Mouse (Mus musculus): ENCODE results near the gene Palld. TPM values are rescaled to one million over a fixed set of nuclear protein-coding genes. Genes with fewer than 3 reads are reported as not detected.

Gene Palld
- polyA plus RNA-seq, 1 experiment from 2014 or later, result 123 TPM

DNA sequence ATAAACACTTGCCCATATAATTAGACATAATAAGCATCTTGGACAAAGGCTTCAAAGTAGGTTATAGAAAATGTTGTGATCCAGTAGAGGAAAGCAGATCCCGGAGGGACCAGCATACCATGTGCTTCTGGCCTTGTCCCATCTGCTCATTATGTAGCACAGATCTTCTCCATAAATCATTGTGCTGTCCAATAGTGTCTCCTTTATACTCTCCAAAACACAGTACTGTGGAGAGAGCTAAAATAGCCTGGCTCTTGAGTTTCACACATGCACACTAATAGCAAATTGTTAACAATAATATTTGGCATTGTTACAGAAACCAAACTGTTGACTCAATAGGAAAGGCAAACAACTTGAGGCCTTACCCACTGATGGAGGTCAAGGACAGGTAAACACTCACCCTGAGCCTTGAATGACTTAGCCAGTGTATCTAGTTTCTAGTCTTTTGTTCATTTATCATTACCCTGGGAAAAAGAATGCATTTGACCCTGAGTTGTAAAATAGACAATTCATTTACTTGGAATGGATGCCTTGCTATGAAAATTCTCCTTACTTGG, 105.0 kb downstream of the Palld start:
- Histone ChIP-seq H3K4me2 (no peak overlapping the region), H3K4me1 (no peaks in the 10 kb centered on the region), H3K36me3 (no peaks in the 10 kb centered on the region), H3K27ac (no peak overlapping the region), H3K27me3 (no peaks in the 10 kb centered on the region), H3K9me3 (no peaks in the 10 kb centered on the region), H3K9ac (no peak overlapping the region), H3K4me3 (no peak overlapping the region)
- ATAC-seq (ENCODE audit: insufficient number of reproducible peaks, low FRiP score, low TSS enrichment, low read depth), result no peak
- WGBS, result 43% methylated on average over 1 of the region's 1 CpGs

DNA sequence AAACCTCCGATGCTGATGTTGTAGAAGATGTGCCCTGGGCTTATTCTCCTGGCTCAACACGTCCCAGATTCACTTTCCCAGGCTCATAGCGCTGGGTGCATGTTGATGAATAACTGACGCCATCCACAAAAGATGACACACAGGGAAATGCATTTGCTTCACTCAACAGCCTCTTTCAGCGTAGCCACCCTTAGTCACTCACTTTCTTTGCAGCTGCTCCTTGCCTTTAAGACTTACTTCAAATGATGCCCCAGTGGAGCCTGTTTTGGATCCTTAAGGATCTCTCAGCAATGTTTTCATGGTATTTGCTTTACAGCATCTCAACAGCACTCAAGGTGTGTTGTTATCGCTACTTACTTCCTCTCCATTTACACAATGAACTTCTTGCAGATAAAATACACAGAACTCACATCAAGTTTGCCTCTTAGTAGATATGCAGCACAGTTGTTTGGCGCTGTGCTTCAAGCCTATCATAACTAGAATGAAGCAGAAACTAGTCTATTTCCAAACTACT, 105.9 kb downstream of the Palld start:
- H3K36me3 ChIP-seq, result no peaks in the 10 kb centered on the region
- no peak overlapping the region for H3K4me2 ChIP-seq
- H3K4me1 ChIP-seq, result no peaks in the 10 kb centered on the region
- 88% methylated on average over 7 of the region's 7 CpGs for WGBS
- no peak overlapping the region for H3K9ac ChIP-seq
- H3K27me3 ChIP-seq, result no peaks in the 10 kb centered on the region
- no peak for ATAC-seq (ENCODE audit: insufficient number of reproducible peaks, low FRiP score, low TSS enrichment, low read depth)
- no peak overlapping the region for H3K4me3 ChIP-seq
- H3K9me3 ChIP-seq, result no peaks in the 10 kb centered on the region
- no peak overlapping the region for H3K27ac ChIP-seq

DNA sequence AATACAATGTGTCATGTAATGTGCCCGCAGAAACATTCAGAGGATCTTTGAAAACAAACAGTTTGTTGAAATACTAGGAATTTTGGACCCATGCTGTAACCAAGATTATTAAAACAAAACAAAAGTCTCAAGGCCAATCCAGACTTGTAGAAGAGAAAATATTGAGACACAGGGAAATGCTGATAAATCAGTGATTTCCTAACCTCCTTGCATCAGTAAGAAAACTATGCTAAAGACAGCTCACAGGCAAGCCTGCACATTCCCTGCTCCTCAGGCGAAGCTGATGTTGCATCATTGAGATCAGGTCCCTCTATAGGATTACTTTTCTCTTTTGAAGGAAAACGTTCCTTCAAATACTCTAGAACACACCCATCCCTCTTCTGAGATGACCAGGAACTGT, 112.5 kb downstream of the Palld start:
- no peak for ATAC-seq (ENCODE audit: insufficient number of reproducible peaks, low FRiP score, low TSS enrichment, low read depth)
- Histone ChIP-seq H3K9ac (no peak overlapping the region), H3K36me3 (no peaks in the 10 kb centered on the region), H3K4me3 (no peak overlapping the region), H3K27ac (no peak overlapping the region), H3K4me2 (no peak overlapping the region), H3K27me3 (no peaks in the 10 kb centered on the region), H3K9me3 (no peaks in the 10 kb centered on the region), H3K4me1 (no peaks in the 10 kb centered on the region)
- 66% methylated on average over 3 of the region's 3 CpGs for WGBS

DNA sequence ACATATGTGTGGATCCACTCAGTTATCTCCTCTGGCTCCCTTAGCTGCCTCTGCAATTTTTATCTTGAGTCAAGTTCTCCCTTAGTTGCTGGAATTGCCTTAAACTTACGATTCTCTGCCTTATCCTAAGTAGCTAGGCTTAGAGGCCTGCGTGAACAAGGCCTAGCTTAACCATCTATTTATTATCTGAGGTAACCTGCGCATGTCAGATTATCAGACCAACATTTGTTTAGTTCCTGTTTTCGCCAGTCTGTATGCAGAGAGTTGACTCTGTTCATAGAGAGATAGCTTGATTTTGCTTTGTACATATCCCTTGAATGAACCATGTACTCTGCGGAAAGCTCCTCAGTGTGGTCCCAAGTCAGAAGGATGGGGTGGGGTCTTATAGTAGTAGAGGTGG, 113.2 kb downstream of the Palld start:
- WGBS, result 91% methylated on average over 5 of the region's 5 CpGs
- Histone ChIP-seq H3K27ac (peak overlapping the region; percentile 18; the same call in 1 of the 2 replicates), H3K36me3 (no peaks in the 10 kb centered on the region), H3K27me3 (no peaks in the 10 kb centered on the region), H3K9me3 (no peaks in the 10 kb centered on the region), H3K4me2 (no peak overlapping the region), H3K4me3 (no peak overlapping the region), H3K9ac (no peak overlapping the region), H3K4me1 (no peaks in the 10 kb centered on the region)
- ATAC-seq (ENCODE audit: insufficient number of reproducible peaks, low FRiP score, low TSS enrichment, low read depth), result no peak

DNA sequence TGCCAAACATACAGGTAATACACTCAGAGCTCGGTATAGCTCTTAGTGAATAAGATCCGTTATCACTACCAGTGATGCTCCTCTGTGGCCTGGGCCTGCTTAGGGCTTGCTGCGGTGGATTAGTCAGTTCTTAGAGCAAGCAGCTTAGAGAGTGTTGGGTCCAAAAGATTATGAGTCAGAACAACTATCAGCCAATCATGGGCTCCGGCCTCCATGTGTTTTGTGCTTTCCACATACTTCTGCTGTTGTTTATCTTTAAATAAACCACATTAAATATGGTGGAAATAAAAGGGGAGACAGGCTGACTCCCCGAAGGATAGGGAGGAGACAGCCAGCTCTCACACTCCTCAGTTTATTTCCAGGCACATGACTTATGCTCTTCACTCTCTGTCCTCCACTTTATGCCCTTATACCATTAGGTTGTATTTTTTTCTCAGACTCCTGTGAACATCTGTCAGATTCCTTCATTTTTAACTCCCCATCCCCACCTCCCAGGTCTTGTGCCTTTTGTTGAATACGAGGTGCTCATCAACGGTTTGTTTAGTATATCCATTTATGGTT, 119.5 kb downstream of the Palld start:
- Histone ChIP-seq H3K9ac (no peak overlapping the region), H3K27ac (no peak overlapping the region), H3K27me3 (no peaks in the 10 kb centered on the region), H3K4me3 (no peak overlapping the region), H3K36me3 (no peaks in the 10 kb centered on the region), H3K4me2 (no peak overlapping the region), H3K4me1 (no peaks in the 10 kb centered on the region), H3K9me3 (no peaks in the 10 kb centered on the region)
- WGBS, result 82% methylated on average over 7 of the region's 7 CpGs
- no peak for ATAC-seq (ENCODE audit: insufficient number of reproducible peaks, low FRiP score, low TSS enrichment, low read depth)

GRCm38 (mm10) chr8:61780652-61781257, 121.7 kb downstream of the Palld start:
- peaks cover 10% of the 10 kb centered on the region; the same call in 1 of the 2 replicates for H3K4me1 ChIP-seq
- H3K36me3 ChIP-seq, result no peaks in the 10 kb centered on the region
- H3K9ac ChIP-seq, result no peak overlapping the region
- no peak overlapping the region for H3K4me2 ChIP-seq
- ATAC-seq (ENCODE audit: insufficient number of reproducible peaks, low FRiP score, low TSS enrichment, low read depth), result no peak
- no peak overlapping the region for H3K27ac ChIP-seq
- no peaks in the 10 kb centered on the region for H3K27me3 ChIP-seq
- WGBS, result 53% methylated on average over 5 of the region's 5 CpGs
- no peaks in the 10 kb centered on the region for H3K9me3 ChIP-seq
- no peak overlapping the region for H3K4me3 ChIP-seq

GRCm38 (mm10) chr8:61778194-61778593, 124.3 kb downstream of the Palld start:
- H3K27me3 ChIP-seq, result no peaks in the 10 kb centered on the region
- H3K9me3 ChIP-seq, result no peaks in the 10 kb centered on the region
- no peak overlapping the region for H3K9ac ChIP-seq
- no peaks in the 10 kb centered on the region for H3K36me3 ChIP-seq
- WGBS, result 75% methylated on average over 3 of the region's 3 CpGs
- H3K4me2 ChIP-seq, result no peak overlapping the region
- H3K4me1 ChIP-seq, result peaks cover 12% of the 10 kb centered on the region; the same call in 1 of the 2 replicates
- no peak overlapping the region for H3K4me3 ChIP-seq
- no peak overlapping the region for H3K27ac ChIP-seq
- ATAC-seq (ENCODE audit: insufficient number of reproducible peaks, low FRiP score, low TSS enrichment, low read depth), result no peak

DNA sequence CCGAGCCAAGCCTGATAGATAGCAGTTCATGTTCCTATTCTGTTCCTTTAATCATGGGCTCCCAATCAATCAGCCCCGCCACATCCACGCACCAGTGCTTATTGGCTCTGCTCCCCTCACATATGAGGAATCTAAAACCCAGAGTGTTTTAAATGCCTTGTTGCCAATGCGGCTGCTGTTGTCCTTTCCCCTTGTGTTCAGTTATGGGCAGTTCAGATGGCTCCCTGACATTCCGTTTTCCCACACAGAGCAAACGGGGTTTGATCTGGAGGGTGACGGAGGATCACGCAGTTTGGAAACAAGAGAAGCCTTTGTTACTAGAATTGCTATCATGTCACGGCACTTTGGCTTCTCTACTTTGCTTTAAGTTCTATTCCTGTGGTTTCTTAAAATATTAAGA, 125.9 kb downstream of the Palld start:
- peaks cover 12% of the 10 kb centered on the region; the same call in 1 of the 2 replicates for H3K4me1 ChIP-seq
- peak overlapping the region; percentile 3 for H3K27ac ChIP-seq
- WGBS, result 58% methylated on average over 9 of the region's 9 CpGs
- no peak overlapping the region for H3K4me2 ChIP-seq
- H3K36me3 ChIP-seq, result no peaks in the 10 kb centered on the region
- no peaks in the 10 kb centered on the region for H3K27me3 ChIP-seq
- H3K9me3 ChIP-seq, result no peaks in the 10 kb centered on the region
- no peak overlapping the region for H3K4me3 ChIP-seq
- ATAC-seq (ENCODE audit: insufficient number of reproducible peaks, low FRiP score, low TSS enrichment, low read depth), result no peak
- H3K9ac ChIP-seq, result no peak overlapping the region

- H3K4me3 ChIP-seq, result no peak overlapping the region
- 43% methylated on average over 6 of the region's 6 CpGs for WGBS
- no peaks in the 10 kb centered on the region for H3K27me3 ChIP-seq
- no peak for ATAC-seq (ENCODE audit: insufficient number of reproducible peaks, low FRiP score, low TSS enrichment, low read depth)
- no peaks in the 10 kb centered on the region for H3K36me3 ChIP-seq
- peaks cover 12% of the 10 kb centered on the region; the same call in 1 of the 2 replicates for H3K4me1 ChIP-seq
- H3K9ac ChIP-seq, result no peak overlapping the region
- no peak overlapping the region for H3K4me2 ChIP-seq
- no peaks in the 10 kb centered on the region for H3K9me3 ChIP-seq
- H3K27ac ChIP-seq, result 0 out of 2 replicates have a peak overlapping the region, but pooled peaks have one; percentile 33
These were observed 126.6 kb downstream of the Palld start for GRCm38 (mm10) chr8:61775936-61776335.

DNA sequence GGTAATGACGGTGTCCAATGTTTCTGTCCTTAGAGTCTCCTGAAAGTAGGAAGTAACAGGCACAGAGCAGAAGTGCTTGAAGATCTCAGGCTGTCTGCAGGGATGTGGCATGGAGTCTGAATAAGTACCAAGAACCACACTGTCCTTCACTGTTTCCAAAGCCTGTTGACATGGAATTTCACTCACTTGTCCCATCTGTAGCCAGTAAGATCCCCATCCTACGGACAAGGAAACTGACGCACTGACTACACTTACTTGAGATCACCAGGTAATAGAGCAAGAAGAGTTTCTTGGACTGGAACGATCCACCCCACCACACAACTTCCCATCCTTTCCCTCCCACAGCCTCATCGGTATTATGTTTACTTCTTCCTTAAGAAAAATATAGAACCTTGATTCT, 128.3 kb downstream of the Palld start:
- H3K27ac ChIP-seq, result no peak overlapping the region
- H3K4me2 ChIP-seq, result no peak overlapping the region
- H3K4me1 ChIP-seq, result peaks cover 18% of the 10 kb centered on the region
- no peak overlapping the region for H3K9ac ChIP-seq
- H3K9me3 ChIP-seq, result no peaks in the 10 kb centered on the region
- ATAC-seq (ENCODE audit: insufficient number of reproducible peaks, low FRiP score, low TSS enrichment, low read depth), result no peak
- H3K4me3 ChIP-seq, result no peak overlapping the region
- no peaks in the 10 kb centered on the region for H3K36me3 ChIP-seq
- no peaks in the 10 kb centered on the region for H3K27me3 ChIP-seq
- whole genome bisulfite sequencing, result 88% methylated on average over 5 of the region's 5 CpGs

DNA sequence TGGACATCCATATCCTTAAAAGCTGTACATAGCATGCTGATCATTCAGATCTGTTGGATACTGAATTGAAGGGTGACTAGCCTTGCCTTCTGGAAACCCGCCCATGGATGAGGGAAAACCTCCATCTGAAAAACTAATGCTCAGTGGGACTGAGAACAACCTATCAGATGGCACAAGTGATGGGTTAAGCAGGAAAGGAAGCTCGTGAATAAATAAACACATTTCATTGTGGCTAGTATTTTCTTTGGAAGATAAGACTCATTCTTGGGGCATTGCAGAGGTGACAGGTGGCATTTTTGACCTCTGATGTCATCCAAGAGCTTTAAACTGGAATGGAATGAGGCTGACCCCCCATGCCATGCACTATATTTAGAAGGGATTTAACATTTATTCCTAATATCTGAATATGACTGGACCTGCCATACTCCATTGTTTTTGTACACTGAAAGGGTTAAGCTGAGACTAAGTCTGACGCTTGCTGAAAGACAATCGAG, 128.8 kb downstream of the Palld start:
- no peaks in the 10 kb centered on the region for H3K27me3 ChIP-seq
- H3K9me3 ChIP-seq, result no peaks in the 10 kb centered on the region
- no peak overlapping the region for H3K4me2 ChIP-seq
- no peak overlapping the region for H3K27ac ChIP-seq
- WGBS, result 66% methylated on average over 4 of the region's 4 CpGs
- H3K4me1 ChIP-seq, result peaks cover 21% of the 10 kb centered on the region
- no peak for ATAC-seq (ENCODE audit: insufficient number of reproducible peaks, low FRiP score, low TSS enrichment, low read depth)
- no peaks in the 10 kb centered on the region for H3K36me3 ChIP-seq
- no peak overlapping the region for H3K9ac ChIP-seq
- no peak overlapping the region for H3K4me3 ChIP-seq

- Histone ChIP-seq H3K27ac (no peak overlapping the region), H3K4me1 (peaks cover 20% of the 10 kb centered on the region), H3K27me3 (no peaks in the 10 kb centered on the region), H3K4me3 (no peak overlapping the region), H3K36me3 (no peaks in the 10 kb centered on the region), H3K9ac (no peak overlapping the region), H3K9me3 (no peaks in the 10 kb centered on the region), H3K4me2 (no peak overlapping the region)
- no peak for ATAC-seq (ENCODE audit: insufficient number of reproducible peaks, low FRiP score, low TSS enrichment, low read depth)
- WGBS, result 63% methylated on average over 3 of the region's 3 CpGs
These were observed 131.2 kb downstream of the Palld start for GRCm38 (mm10) chr8:61771328-61771727.

Measured in limb, embryonic 15.5 days (tissue).